Mouse (Mus musculus) cerebellum, adult 11 months (tissue): ENCODE measurements around the gene Tfap2c.

Source experiments
- DNase-seq: peaks from one replicate; pipeline ENCODE4 v3.0.0; 2022

The Tfap2c gene

GRCm38 (mm10) chr2:172551872-172552271 is 2.5 kb downstream of the Tfap2c start:
- DNase-seq, result no peak

DNA sequence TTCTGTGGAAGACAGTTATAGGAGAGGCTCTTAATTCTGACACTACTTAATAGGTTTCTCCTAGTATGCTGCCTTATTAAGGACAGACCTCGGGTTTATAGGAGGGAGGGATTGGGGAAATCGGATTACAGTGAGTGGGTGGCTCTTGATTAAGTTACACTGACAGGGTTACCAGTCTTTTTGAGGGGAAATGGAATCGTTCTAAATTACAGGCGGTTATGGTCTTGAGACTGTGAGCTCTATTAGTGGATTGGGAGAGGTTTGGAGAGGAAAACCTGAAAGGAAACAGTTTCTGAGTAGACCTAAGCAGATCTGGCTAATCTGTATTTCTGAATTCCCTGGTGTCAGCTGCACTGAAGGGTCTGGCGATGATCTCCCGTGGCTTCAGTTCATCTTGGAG is 3.3 kb downstream of the Tfap2c start:
- DNase-seq, result no peak

GRCm38 (mm10) chr2:172554211-172554610 is 4.8 kb downstream of the Tfap2c start:
- DNase-seq, result no peak

DNA sequence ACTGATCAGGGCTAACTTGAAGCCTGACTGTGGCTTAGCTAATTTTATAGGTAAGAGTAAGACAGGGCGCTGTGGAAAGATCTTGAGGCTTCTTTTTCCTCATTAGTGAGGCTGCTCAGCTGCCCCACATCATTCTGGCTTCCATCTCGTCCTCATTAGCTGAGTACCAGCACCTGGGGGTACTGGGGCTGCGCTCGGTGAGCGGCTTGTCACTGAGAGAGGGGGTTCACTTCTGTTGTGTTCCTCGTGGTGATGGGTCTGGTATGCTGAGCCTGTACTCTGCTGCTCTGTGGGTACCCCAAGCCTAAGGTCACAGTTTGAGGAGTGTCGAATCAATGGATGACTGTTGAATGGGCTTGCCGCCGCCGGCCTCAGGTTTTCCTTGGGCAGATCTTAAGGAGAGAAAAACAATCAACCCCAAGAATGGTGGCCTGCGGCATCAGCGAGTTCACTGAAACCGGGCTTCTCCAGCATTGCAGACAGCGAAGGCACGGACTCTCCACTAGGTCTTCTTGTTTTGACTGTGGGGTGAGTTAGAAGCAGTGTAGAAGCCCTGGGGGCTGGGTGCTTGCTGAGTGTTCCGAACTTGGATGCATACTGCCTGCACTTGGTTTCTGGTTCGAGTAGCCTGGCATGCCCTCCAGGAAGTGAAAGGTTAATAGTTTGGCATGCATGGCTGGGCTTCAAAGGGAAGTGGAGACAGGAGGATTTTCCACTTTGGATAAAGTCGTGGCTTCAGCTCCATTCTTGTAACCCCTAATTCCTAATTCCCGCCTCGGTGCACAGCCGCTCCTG is 9.5 kb downstream of the Tfap2c start:
- no peak for DNase-seq

- DNase-seq, result no peak
These were observed 11.6 kb downstream of the Tfap2c start for GRCm38 (mm10) chr2:172561016-172561415.

DNA sequence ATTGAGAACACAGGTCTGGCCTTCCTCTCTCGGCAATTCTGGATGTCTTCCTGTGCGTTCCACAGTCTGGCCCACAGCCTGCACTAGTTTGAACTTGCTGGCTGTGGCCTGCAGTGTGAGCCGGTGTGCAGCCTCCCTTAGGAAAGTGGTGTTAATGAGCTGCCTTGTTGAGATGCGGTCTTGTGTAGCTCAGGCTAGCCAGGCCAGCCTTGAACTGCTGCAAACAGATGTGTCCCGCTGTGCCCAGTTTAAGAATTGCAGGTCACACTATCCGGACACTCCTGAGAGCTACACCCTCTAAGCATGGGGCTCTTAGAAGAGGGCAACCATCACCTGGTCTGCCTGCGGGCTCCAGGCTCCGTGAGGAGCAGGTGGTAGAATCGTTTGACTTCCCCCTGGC is 18.4 kb downstream of the Tfap2c start:
- DNase-seq, result no peak

- DNase-seq, result no peak
These were observed 19.1 kb downstream of the Tfap2c start for GRCm38 (mm10) chr2:172568466-172568865.

DNA sequence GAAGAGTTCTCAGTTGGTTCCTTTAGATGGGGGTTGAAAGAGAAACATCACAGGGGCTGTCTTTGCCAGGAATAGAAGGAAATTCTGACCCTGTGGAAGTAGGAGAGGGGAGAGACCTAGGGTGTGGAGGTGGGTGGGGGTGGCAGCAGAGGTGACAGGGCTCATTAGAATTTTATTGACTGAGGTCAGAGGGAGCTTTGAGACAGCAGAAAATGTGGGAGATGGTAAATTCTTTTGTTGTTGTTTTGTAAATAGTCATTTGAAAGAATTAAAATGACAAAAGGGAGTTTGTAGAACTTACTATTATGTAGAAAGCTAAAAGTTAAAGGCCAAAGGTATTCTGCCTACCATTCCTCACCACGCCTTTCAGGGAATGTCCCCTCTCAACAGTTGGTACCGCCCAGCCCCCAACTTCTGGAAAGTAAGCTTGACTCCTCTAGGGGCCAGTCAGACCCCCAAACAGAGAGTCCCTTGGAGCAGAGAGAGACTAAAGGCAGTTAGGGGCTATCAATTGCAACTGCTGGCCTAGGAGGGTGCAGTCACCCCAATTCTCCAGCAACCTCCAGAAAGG is 27.9 kb downstream of the Tfap2c start:
- DNase-seq, result no peak

DNA sequence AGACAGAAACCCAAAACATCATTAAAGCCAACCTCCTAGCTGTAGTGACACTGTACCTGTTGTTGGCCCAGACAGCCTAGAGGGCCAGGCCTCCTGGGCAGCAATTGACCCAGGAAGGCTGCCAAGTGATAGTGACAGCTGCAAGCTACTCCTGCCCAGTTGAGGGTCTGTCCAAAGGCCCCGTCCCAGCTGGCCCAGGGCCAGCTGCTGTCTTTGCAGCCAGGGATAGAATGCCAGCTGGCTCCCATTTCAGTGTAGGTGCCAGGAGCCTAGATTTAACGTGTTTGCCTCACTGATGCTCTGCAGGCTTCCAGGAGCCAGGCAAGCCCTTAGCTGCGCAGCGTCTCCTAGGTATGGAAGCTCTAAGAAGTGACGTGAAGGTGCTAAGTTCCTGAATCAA is 29.8 kb downstream of the Tfap2c start:
- DNase-seq, result no peak

- DNase-seq, result no peak
These were observed 31.3 kb downstream of the Tfap2c start for GRCm38 (mm10) chr2:172580536-172581265.

DNA sequence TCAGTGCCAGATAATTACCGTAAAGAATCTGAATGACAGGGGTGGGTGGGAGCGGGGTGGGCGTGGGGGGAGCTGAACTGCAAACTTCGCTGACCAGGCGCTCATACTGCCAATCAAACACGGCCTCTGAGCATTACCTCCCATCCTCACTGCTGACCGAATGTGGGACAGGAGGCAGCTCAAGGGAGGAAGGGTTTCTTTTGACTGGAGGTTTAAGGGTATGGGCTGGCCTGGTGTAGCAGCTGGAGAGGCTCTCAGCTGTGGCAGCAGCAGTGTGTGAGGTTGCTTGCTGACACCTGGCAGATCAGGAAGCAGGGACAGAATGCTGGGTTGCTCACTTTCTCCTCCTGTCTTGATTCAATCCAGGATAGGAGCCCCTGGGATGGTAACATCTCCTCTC is 33.9 kb downstream of the Tfap2c start:
- no peak for DNase-seq

- no peak for DNase-seq
These were observed 35.9 kb downstream of the Tfap2c start for GRCm38 (mm10) chr2:172585329-172585728.

DNA sequence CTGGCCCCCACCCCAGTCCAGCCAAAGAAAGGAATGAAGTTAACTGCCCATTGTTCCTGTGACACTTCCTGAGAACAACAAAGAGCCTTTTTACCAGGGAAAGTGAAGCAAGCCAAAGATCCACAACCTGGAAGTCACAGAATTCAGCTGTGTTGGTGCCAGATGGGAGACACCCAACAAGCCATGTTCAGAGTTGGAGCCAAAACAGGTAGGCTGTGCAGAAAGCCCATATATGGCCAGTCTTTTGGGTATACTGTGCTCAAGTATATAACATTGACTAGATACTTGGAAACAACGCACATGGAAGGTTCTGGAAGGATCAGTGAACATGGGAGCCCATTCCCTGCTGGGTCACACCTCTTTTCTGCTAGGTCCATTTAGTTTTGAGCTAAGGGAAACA is 39.7 kb downstream of the Tfap2c start:
- DNase-seq, result no peak

GRCm38 (mm10) chr2:172590839-172591238 is 41.4 kb downstream of the Tfap2c start:
- no peak for DNase-seq

GRCm38 (mm10) chr2:172594326-172594725 is 44.9 kb downstream of the Tfap2c start:
- DNase-seq, result no peak

DNA sequence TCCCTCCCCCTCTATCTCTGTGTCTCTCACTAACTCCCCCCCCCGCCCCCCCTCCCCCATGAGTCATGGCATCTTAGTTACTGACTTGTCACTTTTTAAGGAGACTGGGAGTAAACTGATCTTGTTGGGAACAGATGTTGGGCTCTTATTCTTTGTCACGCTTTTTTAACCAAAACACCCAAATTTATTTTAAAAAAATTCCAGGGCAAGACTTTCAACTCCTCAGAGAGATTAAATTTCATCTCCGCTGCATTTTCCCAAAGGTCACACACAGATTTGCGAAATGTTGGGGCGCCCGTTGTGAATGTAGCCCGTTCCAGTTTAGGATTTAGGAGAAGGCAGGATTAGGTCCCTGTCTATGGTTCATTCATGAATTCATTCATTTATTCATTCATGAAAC is 47.7 kb downstream of the Tfap2c start:
- no peak for DNase-seq

GRCm38 (mm10) chr2:172597881-172598280 is 48.5 kb downstream of the Tfap2c start:
- DNase-seq, result no peak

- DNase-seq, result no peak
These were observed 55.2 kb downstream of the Tfap2c start for GRCm38 (mm10) chr2:172604625-172605024.

- no peak for DNase-seq
These were observed 56.2 kb downstream of the Tfap2c start for GRCm38 (mm10) chr2:172605642-172606041.

- no peak for DNase-seq
These were observed 58.3 kb downstream of the Tfap2c start for GRCm38 (mm10) chr2:172607710-172608109.
